Mouse (Mus musculus) neural tube, embryonic 13.5 days (tissue): ENCODE data around the gene Trhr2. TPM values are rescaled to one million over a fixed set of nuclear protein-coding genes. Genes with fewer than 3 reads are reported as not detected.
"Not testable (repeated sequence)": the region's sequence is repeated elsewhere in the genome, so short reads cannot be mapped to it uniquely, and the experiment has no call there.

Experiments
- ATAC-seq: fragments of 200-750 bp; cut with Nextera tagmentation; 2 replicates; pipeline ENCODE4 v1.8.0; 2017; ENCODE audit warnings: low read depth, mild to moderate bottlenecking, moderate TSS enrichment, moderate library complexity
- H3K27ac ChIP-seq: fragments of 300-500 bp; sonication (generic); replicated peaks from 2 replicates; pipeline ENCODE4 v1.5.1; 2015; ENCODE audit warnings: moderate library complexity, mild to moderate bottlenecking, inconsistent platforms
- H3K27me3 ChIP-seq: fragments of 300-500 bp; sonication (generic); 2 replicates; pipeline ENCODE4 v1.6.1; 2015; ENCODE audit warnings: mild to moderate bottlenecking, inconsistent platforms
- H3K36me3 ChIP-seq: fragments of 300-500 bp; sonication (generic); 2 replicates; pipeline ENCODE4 v1.6.1; 2015; ENCODE audit warnings: mild to moderate bottlenecking, inconsistent platforms
- H3K4me1 ChIP-seq: fragments of 300-500 bp; sonication (generic); replicated peaks from 2 replicates; pipeline ENCODE4 v1.6.1; 2015; ENCODE audit warnings: inconsistent platforms
- H3K4me2 ChIP-seq: fragments of 300-500 bp; sonication (generic); 2 replicates; pipeline ENCODE4 v1.6.1; 2015; ENCODE audit warnings: inconsistent platforms, mild to moderate bottlenecking, moderate library complexity
- H3K4me3 ChIP-seq: fragments of 300-500 bp; sonication (generic); 2 replicates; pipeline ENCODE4 v1.5.1; 2015; ENCODE audit warnings: mild to moderate bottlenecking, inconsistent platforms
- H3K9ac ChIP-seq: fragments of 300-500 bp; sonication (generic); 2 replicates; pipeline ENCODE4 v1.6.1; 2015; ENCODE audit warnings: moderate library complexity, mild to moderate bottlenecking, inconsistent platforms
- H3K9me3 ChIP-seq: fragments of 300-500 bp; sonication (generic); 2 replicates; pipeline ENCODE4 v1.6.1; 2016; ENCODE audit warnings: inconsistent platforms
- WGBS: fragments of 180-500 bp; shearing (Covaris S2); methylation state at CpG from one replicate; pipeline ENCODE4 v1.1.7; 2015; 5-methylcytosine and 5-hydroxymethylcytosine counted together
- polyA plus RNA-seq: library from polyadenylated mRNA; unstranded; fragments of >200 nt; fragmentation: Nextera tagmentation; extraction: Ambion mirVana; gene quantifications from 2 replicates; pipeline ENCODE4 v1.2.1, GENCODE M21; 2015

Trhr2 gene
- polyA plus RNA-seq, 1 experiment from 2014 or later = not detected

- 66% methylated on average over 2 of the region's 2 CpGs for WGBS
- Histone ChIP-seq H3K4me3 (no peak overlapping the region), H3K36me3 (no peaks in the 10 kb centered on the region), H3K9ac (no peak overlapping the region), H3K27me3 (no peaks in the 10 kb centered on the region; the same call in 1 of the 2 replicates), H3K27ac (no peak overlapping the region), H3K4me1 (peaks cover 63% of the 10 kb centered on the region), H3K4me2 (no peak overlapping the region), H3K9me3 (no peaks in the 10 kb centered on the region)
- no peak for ATAC-seq
These were observed 35.4 kb downstream of the Trhr2 start for GRCm38 (mm10) chr8:122325196-122325595.

GRCm38 (mm10) chr8:122323951-122324402 lies 36.6 kb downstream of the Trhr2 start:
- not testable (repeated sequence) for H3K4me3 ChIP-seq, H3K4me2 ChIP-seq, H3K27me3 ChIP-seq, H3K9me3 ChIP-seq, ATAC-seq, H3K36me3 ChIP-seq
- Histone ChIP-seq H3K4me1 (peaks cover 55% of the 10 kb centered on the region), H3K27ac (0 out of 2 replicates have a peak overlapping the region, but pooled peaks have one; percentile 3), H3K9ac (peak overlapping the region; percentile 13; the same call in 1 of the 2 replicates)
- 3% methylated on average over 12 of the region's 13 CpGs for WGBS

- no peak overlapping the region for H3K4me2 ChIP-seq
- WGBS = 45% methylated on average over 11 of the region's 11 CpGs
- no peak overlapping the region for H3K9ac ChIP-seq
- no peak overlapping the region for H3K4me3 ChIP-seq
- H3K4me1 ChIP-seq = peaks cover 51% of the 10 kb centered on the region
- H3K27me3 ChIP-seq = no peaks in the 10 kb centered on the region; the same call in 1 of the 2 replicates
- no peaks in the 10 kb centered on the region for H3K9me3 ChIP-seq
- no peak overlapping the region for H3K27ac ChIP-seq
- no peaks in the 10 kb centered on the region for H3K36me3 ChIP-seq
- no peak for ATAC-seq
These were observed 37.8 kb downstream of the Trhr2 start for GRCm38 (mm10) chr8:122322792-122323191.

GRCm38 (mm10) chr8:122322126-122322525 lies 38.4 kb downstream of the Trhr2 start:
- no peak overlapping the region for H3K9ac ChIP-seq
- H3K27ac ChIP-seq = no peak overlapping the region
- no peak for ATAC-seq
- H3K27me3 ChIP-seq = no peaks in the 10 kb centered on the region; the same call in 1 of the 2 replicates
- 86% methylated on average over 7 of the region's 7 CpGs for WGBS
- no peaks in the 10 kb centered on the region for H3K36me3 ChIP-seq
- no peaks in the 10 kb centered on the region for H3K9me3 ChIP-seq
- H3K4me3 ChIP-seq = no peak overlapping the region
- no peak overlapping the region for H3K4me2 ChIP-seq
- peaks cover 58% of the 10 kb centered on the region for H3K4me1 ChIP-seq

- Histone ChIP-seq H3K27me3 (no peaks in the 10 kb centered on the region; the same call in 1 of the 2 replicates), H3K4me2 (no peak overlapping the region), H3K9ac (no peak overlapping the region), H3K27ac (peak overlapping the region; percentile 75), H3K4me3 (no peak overlapping the region), H3K4me1 (peaks cover 59% of the 10 kb centered on the region), H3K9me3 (no peaks in the 10 kb centered on the region), H3K36me3 (no peaks in the 10 kb centered on the region)
- WGBS = 64% methylated on average over 10 of the region's 10 CpGs
- ATAC-seq = no peak
These were observed 39.1 kb downstream of the Trhr2 start for GRCm38 (mm10) chr8:122321455-122321921.

- Histone ChIP-seq H3K9ac (no peak overlapping the region), H3K9me3 (no peaks in the 10 kb centered on the region), H3K36me3 (no peaks in the 10 kb centered on the region), H3K27me3 (no peaks in the 10 kb centered on the region), H3K4me3 (no peak overlapping the region), H3K4me1 (peaks cover 50% of the 10 kb centered on the region), H3K4me2 (no peak overlapping the region), H3K27ac (peak overlapping the region; percentile 75)
- 13% methylated on average over 3 of the region's 3 CpGs for WGBS
- no peak for ATAC-seq
These were observed 40.0 kb downstream of the Trhr2 start for GRCm38 (mm10) chr8:122320541-122320940.

GRCm38 (mm10) chr8:122319708-122320075 lies 40.9 kb downstream of the Trhr2 start:
- no peak for ATAC-seq
- Histone ChIP-seq H3K4me1 (peaks cover 43% of the 10 kb centered on the region), H3K9ac (no peak overlapping the region), H3K36me3 (no peaks in the 10 kb centered on the region), H3K27ac (no peak overlapping the region), H3K4me3 (no peak overlapping the region), H3K9me3 (no peaks in the 10 kb centered on the region), H3K4me2 (no peak overlapping the region), H3K27me3 (no peaks in the 10 kb centered on the region)
- 77% methylated on average over 7 of the region's 7 CpGs for WGBS

- ATAC-seq = no peak
- Histone ChIP-seq H3K9ac (no peak overlapping the region), H3K27me3 (no peaks in the 10 kb centered on the region), H3K4me2 (no peak overlapping the region), H3K4me1 (peaks cover 38% of the 10 kb centered on the region), H3K4me3 (no peak overlapping the region), H3K9me3 (no peaks in the 10 kb centered on the region), H3K27ac (no peak overlapping the region), H3K36me3 (no peaks in the 10 kb centered on the region)
- 76% methylated on average over 11 of the region's 11 CpGs for WGBS
These were observed 41.4 kb downstream of the Trhr2 start for GRCm38 (mm10) chr8:122319045-122319707.

GRCm38 (mm10) chr8:122317918-122318475 lies 42.5 kb downstream of the Trhr2 start:
- peaks cover 30% of the 10 kb centered on the region for H3K4me1 ChIP-seq
- 56% methylated on average over 8 of the region's 8 CpGs for WGBS
- no peaks in the 10 kb centered on the region for H3K27me3 ChIP-seq

GRCm38 (mm10) chr8:122316402-122316801 lies 44.1 kb downstream of the Trhr2 start:
- no peak overlapping the region for H3K4me2 ChIP-seq
- no peak overlapping the region for H3K27ac ChIP-seq
- peaks cover 26% of the 10 kb centered on the region for H3K4me1 ChIP-seq
- H3K9me3 ChIP-seq = no peaks in the 10 kb centered on the region
- H3K4me3 ChIP-seq = no peak overlapping the region
- ATAC-seq = no peak
- H3K9ac ChIP-seq = no peak overlapping the region
- H3K27me3 ChIP-seq = no peaks in the 10 kb centered on the region
- WGBS = 56% methylated on average over 2 of the region's 2 CpGs
- H3K36me3 ChIP-seq = no peaks in the 10 kb centered on the region

More at GRCm38 (mm10) chr8:122317918-122318475, 42.5 kb downstream of the Trhr2 start:
- Histone ChIP-seq H3K4me2 (no peak overlapping the region), H3K4me3 (no peak overlapping the region), H3K36me3 (no peaks in the 10 kb centered on the region), H3K27ac (no peak overlapping the region), H3K9ac (no peak overlapping the region), H3K9me3 (no peaks in the 10 kb centered on the region)
- no peak for ATAC-seq

- Histone ChIP-seq H3K27me3 (no peaks in the 10 kb centered on the region), H3K4me1 (peaks cover 12% of the 10 kb centered on the region), H3K9ac (no peak overlapping the region), H3K9me3 (no peaks in the 10 kb centered on the region), H3K4me2 (no peak overlapping the region), H3K36me3 (no peaks in the 10 kb centered on the region), H3K4me3 (no peak overlapping the region), H3K27ac (no peak overlapping the region)
- WGBS = 53% methylated on average over 13 of the region's 13 CpGs
- ATAC-seq = no peak
These were observed 45.5 kb downstream of the Trhr2 start for GRCm38 (mm10) chr8:122314899-122315496.

GRCm38 (mm10) chr8:122313310-122313709 lies 47.2 kb downstream of the Trhr2 start:
- Histone ChIP-seq H3K9ac (no peak overlapping the region), H3K9me3 (no peaks in the 10 kb centered on the region), H3K36me3 (no peaks in the 10 kb centered on the region), H3K4me2 (no peak overlapping the region), H3K27me3 (no peaks in the 10 kb centered on the region), H3K4me3 (no peak overlapping the region), H3K4me1 (peaks cover 10% of the 10 kb centered on the region; the same call in 1 of the 2 replicates), H3K27ac (no peak overlapping the region)
- WGBS = 77% methylated on average over 12 of the region's 12 CpGs
- ATAC-seq = no peak
